Mouse (Mus musculus): ENCODE measurements at regions not wholly inside any gene's neighbourhood (a gene's known extent, or its start where the extent isn't known, plus 50 kb on each side); places are given as distances from the start of the nearest gene placed in this dataset.

DNA sequence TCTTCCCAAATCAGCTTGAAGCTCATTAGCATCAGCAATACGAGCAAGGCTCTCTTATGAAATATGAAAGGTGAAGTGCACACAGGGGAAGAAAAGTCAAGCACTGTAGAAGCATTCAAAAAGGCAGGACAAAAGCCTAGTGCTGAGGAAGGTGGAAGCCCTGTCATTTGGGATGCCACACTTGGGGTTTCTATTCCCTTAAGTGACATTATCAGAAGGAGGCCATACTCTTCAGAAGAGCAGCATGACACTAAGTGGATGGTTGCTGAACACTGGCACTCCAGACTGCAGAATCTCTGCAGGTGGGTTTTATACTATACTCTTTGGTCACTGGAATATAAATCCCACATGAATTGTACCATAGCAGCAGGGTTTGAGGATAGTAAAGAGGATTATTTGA, 120.4 kb upstream of the Pcsk1 start:
- TF ChIP-seq USF1 (IDR thresholded peaks at IDR 0.05; ENCODE audit: low read depth) (no peak), MYOD1 (IDR thresholded peaks at IDR 0.05; ENCODE audit: control insufficient read depth in 1 of 3, insufficient read length in 2 of 3, low read depth in 2 of 3) (no peak), POLR2A (IDR thresholded peaks at IDR 0.05; ENCODE audit: insufficient read length, low read depth) (no peak), CEBPB (IDR thresholded peaks at IDR 0.05; ENCODE audit: insufficient read depth, poor library complexity, severe bottlenecking) (no peak)
